Mouse (Mus musculus): Measurements from ENCODE around the gene Neil3. TPM values are rescaled to one million over a fixed set of nuclear protein-coding genes. Genes with fewer than 3 reads are reported as not detected.

Neil3 gene
- total and polyA plus RNA-seq, 2 experiments from 2014 or later, result 2.4 to 4.5 TPM

DNA sequence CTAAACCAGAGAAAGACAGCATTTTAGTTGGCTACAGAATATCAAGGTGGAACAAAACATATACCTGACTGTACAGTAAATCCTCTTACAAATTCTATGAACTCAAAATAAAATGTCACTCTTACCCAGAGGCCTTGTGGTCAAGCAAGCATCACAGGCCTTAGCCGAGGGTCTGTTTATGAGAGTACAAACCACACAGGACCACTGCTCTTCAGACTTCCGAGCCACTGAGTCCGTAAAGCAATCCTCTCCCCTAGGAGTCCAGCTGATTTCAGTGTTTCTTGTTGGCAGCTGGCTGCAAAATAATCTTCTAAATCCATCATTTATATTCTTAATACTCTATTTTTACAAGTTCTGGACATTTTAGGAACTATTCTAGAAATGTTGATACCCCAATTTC lies 38.0 kb downstream of the Neil3 start:
- H3K36me3 ChIP-seq (ENCODE audit: insufficient read depth), result no peaks in the 10 kb centered on the region
- no peak overlapping the region for H3K9ac ChIP-seq
- no peaks in the 10 kb centered on the region for H3K9me3 ChIP-seq (ENCODE audit: low read length)
- no peaks in the 10 kb centered on the region; the same call in 1 of the 2 replicates for H3K4me1 ChIP-seq (ENCODE audit: insufficient read depth)
- DNase-seq (no peak), ATAC-seq (no peak)
- no peak for TF ChIP-seq CTCF (IDR thresholded peaks at IDR 0.05; ENCODE audit: low read depth)
- H3K4me2 ChIP-seq (ENCODE audit: low read depth), result no peak overlapping the region
- WGBS, result 47% methylated on average over 3 of the region's 3 CpGs
- H3K27me3 ChIP-seq (ENCODE audit: insufficient read depth, low read length), result no peaks in the 10 kb centered on the region
- H3K27ac ChIP-seq (ENCODE audit: low read depth, low read length), result peak overlapping the region; percentile 57; the same call in 1 of the 2 replicates
- no peak overlapping the region for H3K4me3 ChIP-seq (ENCODE audit: low read depth, low read length)

DNA sequence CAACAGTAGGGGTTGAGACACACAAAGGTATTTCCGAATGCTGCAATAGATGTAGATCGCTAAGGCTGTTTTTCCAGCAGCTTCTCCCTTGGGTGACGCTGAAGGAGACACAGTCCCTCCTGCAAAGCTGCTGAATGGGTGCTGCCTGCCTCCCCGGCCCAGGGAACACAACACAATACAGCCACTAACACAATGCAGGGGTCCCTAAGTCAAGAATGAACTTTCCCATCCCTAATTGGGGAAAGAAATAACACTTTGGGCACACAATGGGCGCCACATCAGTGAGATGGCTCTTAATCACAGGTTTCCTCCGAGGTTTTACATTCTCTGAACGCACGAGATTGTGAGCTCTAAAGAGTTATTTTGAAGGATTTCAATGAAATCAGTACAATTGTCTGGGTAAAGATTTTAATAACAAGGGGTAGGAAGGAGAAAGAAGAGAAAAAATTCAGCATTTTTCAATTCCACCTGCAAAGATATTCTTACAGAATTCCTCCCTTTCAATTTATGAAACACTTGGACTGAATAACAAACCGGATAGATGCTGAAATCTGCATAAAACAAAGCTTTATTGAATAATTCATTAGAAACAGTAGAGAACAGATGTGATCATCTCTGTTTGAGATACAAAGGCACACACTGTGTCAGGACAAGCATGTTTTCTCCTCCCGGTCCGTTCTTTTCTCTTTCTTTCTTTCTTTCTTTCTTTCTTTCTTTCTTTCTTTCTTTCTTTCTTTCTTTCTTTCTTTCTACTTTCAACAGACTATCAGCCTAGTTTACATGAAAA lies 38.6 kb downstream of the Neil3 start:
- WGBS, result 33% methylated on average over 11 of the region's 11 CpGs
- Histone ChIP-seq H3K4me1 (ENCODE audit: insufficient read depth) (no peaks in the 10 kb centered on the region; the same call in 1 of the 2 replicates), H3K9me3 (ENCODE audit: low read length) (no peaks in the 10 kb centered on the region), H3K9ac (no peak overlapping the region; the same call in 1 of the 2 replicates), H3K4me3 (ENCODE audit: low read depth, low read length) (no peak overlapping the region), H3K27ac (ENCODE audit: low read depth, low read length) (peak overlapping the region; percentile 57), H3K27me3 (ENCODE audit: insufficient read depth, low read length) (no peaks in the 10 kb centered on the region), H3K36me3 (ENCODE audit: insufficient read depth) (no peaks in the 10 kb centered on the region), H3K4me2 (ENCODE audit: low read depth) (no peak overlapping the region)
- DNase-seq (peak; percentile 45), ATAC-seq (peak; percentile 91)
- no peak for TF ChIP-seq CTCF (IDR thresholded peaks at IDR 0.05; ENCODE audit: low read depth)

DNA sequence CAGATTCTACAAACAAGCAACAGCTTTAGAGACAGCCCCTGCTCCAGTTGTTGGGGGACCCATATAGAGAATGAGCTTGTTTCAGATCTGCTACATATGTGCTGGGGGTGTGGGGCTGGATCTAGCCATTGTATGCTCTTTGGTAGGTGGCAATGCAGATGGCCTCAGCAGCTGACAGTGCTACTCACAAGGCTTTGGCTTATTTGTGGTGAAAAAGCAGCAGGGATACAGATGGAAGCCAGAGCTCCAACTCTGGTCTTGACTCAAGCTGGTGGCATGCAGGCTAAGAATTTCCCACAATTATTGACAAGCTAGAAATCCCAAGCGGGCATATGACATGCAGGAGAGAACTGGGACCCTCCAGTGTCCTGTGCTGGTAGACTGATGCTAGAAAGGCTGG lies 40.8 kb downstream of the Neil3 start:
- 0 out of 2 replicates have a peak, but pooled peaks have one; percentile 12 for ATAC-seq
- WGBS, result 94% methylated on average over 1 of the region's 1 CpGs
- no peaks in the 10 kb centered on the region for H3K36me3 ChIP-seq (ENCODE audit: insufficient read depth)

DNA sequence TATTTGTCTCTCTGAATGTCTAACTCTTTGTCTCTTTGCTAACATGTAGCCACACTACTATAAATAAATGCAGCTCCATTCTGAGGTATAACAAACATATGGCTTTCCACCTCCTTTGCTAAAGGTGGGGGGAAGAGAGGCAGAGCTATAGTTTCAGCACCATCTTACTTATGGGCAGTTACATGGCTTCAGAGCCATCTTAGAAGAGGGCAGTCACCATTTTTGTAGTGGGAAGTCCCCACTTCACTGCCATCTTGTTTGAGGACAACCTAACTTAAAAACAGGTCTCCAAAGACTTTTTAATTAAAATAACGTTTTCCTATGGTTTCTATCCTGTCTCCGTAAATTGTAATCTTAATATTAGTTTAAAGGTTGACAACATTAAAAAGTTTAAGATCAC lies 47.1 kb downstream of the Neil3 start:
- Histone ChIP-seq H3K4me2 (ENCODE audit: low read depth) (no peak overlapping the region), H3K4me1 (ENCODE audit: insufficient read depth) (no peaks in the 10 kb centered on the region), H3K27ac (ENCODE audit: low read depth, low read length) (no peak overlapping the region), H3K36me3 (ENCODE audit: insufficient read depth) (no peaks in the 10 kb centered on the region), H3K27me3 (ENCODE audit: insufficient read depth, low read length) (no peaks in the 10 kb centered on the region), H3K9ac (no peak overlapping the region), H3K9me3 (ENCODE audit: low read length) (no peaks in the 10 kb centered on the region), H3K4me3 (ENCODE audit: low read depth, low read length) (no peak overlapping the region)
- ATAC-seq (no peak), DNase-seq (no peak)
- TF ChIP-seq CTCF (IDR thresholded peaks at IDR 0.05; ENCODE audit: low read depth), result no peak
- 95% methylated on average over 2 of the region's 2 CpGs for whole genome bisulfite sequencing

More for the DNA sequence above, 40.8 kb downstream of the Neil3 start:
- H3K4me1 ChIP-seq (ENCODE audit: insufficient read depth), result no peaks in the 10 kb centered on the region
- H3K27me3 ChIP-seq (ENCODE audit: insufficient read depth, low read length), result no peaks in the 10 kb centered on the region
- H3K9ac ChIP-seq, result no peak overlapping the region
- no peak overlapping the region for H3K27ac ChIP-seq (ENCODE audit: low read depth, low read length)
- TF ChIP-seq CTCF (IDR thresholded peaks at IDR 0.05; ENCODE audit: low read depth), result no peak
- H3K4me2 ChIP-seq (ENCODE audit: low read depth), result no peak overlapping the region
- no peak for DNase-seq
- H3K9me3 ChIP-seq (ENCODE audit: low read length), result no peaks in the 10 kb centered on the region
- H3K4me3 ChIP-seq (ENCODE audit: low read depth, low read length), result no peak overlapping the region

DNA sequence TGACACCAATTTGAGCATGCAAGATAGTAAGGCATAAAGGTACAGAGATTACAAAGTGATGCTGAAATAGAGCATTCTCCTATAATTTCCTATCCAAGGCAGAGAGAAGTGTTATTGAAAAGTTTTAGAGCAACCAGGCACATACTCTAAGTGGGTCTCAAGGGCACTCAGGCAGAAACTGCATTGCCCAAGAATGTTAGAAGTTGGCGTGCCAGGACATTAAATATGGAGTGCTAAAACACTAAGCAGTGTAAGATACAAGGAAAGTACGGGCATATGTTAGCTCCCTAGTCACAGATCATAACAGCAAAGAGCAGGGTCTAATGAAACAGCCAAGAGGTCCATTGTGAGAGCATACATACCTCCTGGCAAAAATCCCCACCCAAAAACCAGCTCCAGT lies 65.3 kb downstream of the Neil3 start:
- no peaks in the 10 kb centered on the region for H3K4me1 ChIP-seq (ENCODE audit: insufficient read depth)
- no peak overlapping the region for H3K9ac ChIP-seq
- H3K9me3 ChIP-seq (ENCODE audit: low read length), result no peaks in the 10 kb centered on the region
- H3K27me3 ChIP-seq (ENCODE audit: insufficient read depth, low read length), result no peaks in the 10 kb centered on the region
- no peak for DNase-seq
- H3K4me3 ChIP-seq (ENCODE audit: low read depth, low read length), result no peak overlapping the region
- H3K36me3 ChIP-seq (ENCODE audit: insufficient read depth), result no peaks in the 10 kb centered on the region
- 0 out of 2 replicates have a peak, but pooled peaks have one; percentile 8 for ATAC-seq
- no peak overlapping the region for H3K27ac ChIP-seq (ENCODE audit: low read depth, low read length)
- H3K4me2 ChIP-seq (ENCODE audit: low read depth), result no peak overlapping the region
- WGBS, result 62% methylated on average over 2 of the region's 2 CpGs
- no peak for TF ChIP-seq CTCF (IDR thresholded peaks at IDR 0.05; ENCODE audit: low read depth)

DNA sequence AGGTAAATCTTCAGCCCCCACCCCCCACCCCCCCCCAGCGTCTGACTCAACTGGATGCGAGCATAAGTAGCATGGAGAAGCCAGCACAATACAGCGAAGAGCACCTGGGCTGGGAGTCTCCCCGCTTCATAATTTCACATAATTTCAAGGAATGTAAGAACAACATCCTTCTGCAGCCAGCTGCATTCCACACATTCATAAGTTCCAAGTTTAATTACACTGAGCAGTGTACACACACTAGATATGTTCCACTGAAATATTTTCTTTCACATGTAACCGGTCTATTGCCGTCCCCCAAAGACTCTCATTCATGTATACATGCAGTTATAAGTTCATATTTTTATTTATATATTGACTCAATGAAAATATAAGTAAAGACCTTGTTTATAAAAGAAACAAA lies 72.6 kb downstream of the Neil3 start:
- no peak overlapping the region for H3K27ac ChIP-seq (ENCODE audit: low read depth, low read length)
- no peaks in the 10 kb centered on the region for H3K36me3 ChIP-seq (ENCODE audit: insufficient read depth)
- H3K9ac ChIP-seq, result no peak overlapping the region
- ATAC-seq, result no peak
- TF ChIP-seq CTCF (IDR thresholded peaks at IDR 0.05; ENCODE audit: low read depth), result no peak
- no peak for DNase-seq
- 87% methylated on average over 6 of the region's 6 CpGs for WGBS
- H3K27me3 ChIP-seq (ENCODE audit: insufficient read depth, low read length), result no peaks in the 10 kb centered on the region
- H3K4me1 ChIP-seq (ENCODE audit: insufficient read depth), result no peaks in the 10 kb centered on the region
- H3K9me3 ChIP-seq (ENCODE audit: low read length), result no peaks in the 10 kb centered on the region
- no peak overlapping the region for H3K4me3 ChIP-seq (ENCODE audit: low read depth, low read length)
- H3K4me2 ChIP-seq (ENCODE audit: low read depth), result no peak overlapping the region

DNA sequence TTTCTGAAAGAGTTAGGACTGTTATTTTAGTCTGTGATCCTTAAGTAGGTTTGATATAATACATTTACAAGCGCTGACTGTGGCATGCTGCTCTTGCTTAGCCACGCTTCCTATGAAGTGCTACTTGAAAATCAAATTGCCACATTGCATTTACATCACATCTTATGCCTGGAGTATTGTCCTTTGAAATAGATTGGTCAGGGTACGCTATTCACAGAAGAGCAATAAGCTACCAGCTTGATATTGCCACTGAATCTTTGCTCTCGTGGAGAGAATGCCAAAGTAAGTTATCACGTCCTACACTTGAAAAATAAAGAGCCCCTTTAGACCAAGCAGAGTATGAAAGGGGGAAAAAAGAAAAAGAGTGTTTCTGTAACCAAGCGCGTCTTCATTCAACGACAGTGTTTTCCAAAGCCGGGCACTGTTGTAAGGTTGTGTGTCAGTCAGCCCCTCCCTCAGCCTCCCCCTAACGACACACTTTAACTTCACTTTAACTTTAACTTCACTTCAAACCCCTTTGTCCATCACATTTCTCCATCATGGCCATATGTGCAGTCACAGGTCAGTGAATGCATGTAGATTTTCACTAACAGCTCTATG lies 76.3 kb downstream of the Neil3 start:
- H3K27ac ChIP-seq (ENCODE audit: low read depth, low read length), result no peak overlapping the region
- H3K36me3 ChIP-seq (ENCODE audit: insufficient read depth), result no peaks in the 10 kb centered on the region
- H3K27me3 ChIP-seq (ENCODE audit: insufficient read depth, low read length), result no peaks in the 10 kb centered on the region
- DNase-seq, result no peak
- TF ChIP-seq CTCF (IDR thresholded peaks at IDR 0.05; ENCODE audit: low read depth), result no peak
- WGBS, result 69% methylated on average over 10 of the region's 10 CpGs
- H3K9me3 ChIP-seq (ENCODE audit: low read length), result no peaks in the 10 kb centered on the region
- no peak overlapping the region for H3K4me3 ChIP-seq (ENCODE audit: low read depth, low read length)
- no peaks in the 10 kb centered on the region for H3K4me1 ChIP-seq (ENCODE audit: insufficient read depth)
- no peak overlapping the region for H3K9ac ChIP-seq
- ATAC-seq, result no peak
- H3K4me2 ChIP-seq (ENCODE audit: low read depth), result no peak overlapping the region

Data from forebrain, postnatal 0 days (tissue).